Mouse (Mus musculus) kidney, adult 2 months (tissue): ENCODE results near the gene Muc13. TPM values are rescaled to one million over a fixed set of nuclear protein-coding genes. Genes with fewer than 3 reads are reported as not detected.

Source experiments
- DNase-seq: peaks from one replicate; pipeline ENCODE4 v3.0.0; 2021
- H3K27ac ChIP-seq: fragments of 200-500 bp; 2 replicates; pipeline ENCODE4 v1.5.1; 2012; ENCODE audit warnings: low read depth, low read length, control low read depth, inconsistent platforms; ENCODE audit not compliant: insufficient read depth
- H3K27me3 ChIP-seq: fragments of 200-500 bp; replicated peaks from 2 replicates; pipeline ENCODE4 v1.6.1; 2012; ENCODE audit warnings: mild to moderate bottlenecking, moderate library complexity, low read length, inconsistent platforms; ENCODE audit not compliant: control insufficient read depth, insufficient read depth
- H3K36me3 ChIP-seq: fragments of 200-500 bp; 2 replicates; pipeline ENCODE4 v1.6.1; 2012; ENCODE audit warnings: mild to moderate bottlenecking, moderate library complexity, low read length, inconsistent platforms; ENCODE audit not compliant: control insufficient read depth, insufficient read depth
- H3K4me1 ChIP-seq: fragments of 200-500 bp; 2 replicates; pipeline ENCODE4 v1.6.1; 2011; ENCODE audit warnings: low read length; ENCODE audit not compliant: control insufficient read depth, insufficient read depth
- H3K4me3 ChIP-seq: fragments of 200-500 bp; 2 replicates; pipeline ENCODE4 v1.5.1; 2011; ENCODE audit warnings: mild to moderate bottlenecking, low read depth, low read length, control low read depth; ENCODE audit not compliant: insufficient read depth
- CTCF ChIP-seq: fragments of 200-500 bp; conservative IDR thresholded peaks from 2 replicates; pipeline ENCODE4 v1.5.1; 2011; ENCODE audit warnings: low read depth, mild to moderate bottlenecking, control low read depth, low read length, moderate library complexity, mixed read lengths; ENCODE audit not compliant: insufficient read depth, insufficient read length
- POLR2A ChIP-seq: fragments of 200-500 bp; IDR thresholded peaks from one replicate; pipeline ENCODE4 v1.6.1; 2011; ENCODE audit warnings: low read depth, low read length, control low read depth
- WGBS: fragments of 180-500 bp; shearing (Covaris S2); methylation state at CpG from one replicate; pipeline ENCODE4 v1.1.7; 2018; 5-methylcytosine and 5-hydroxymethylcytosine counted together
- polyA plus RNA-seq: library from polyadenylated mRNA; depleted of rRNA; stranded (reverse); fragments of >200 nt; gene quantifications from 2 replicates; pipeline ENCODE4 v1.2.3, GENCODE M21; 2012

The Muc13 gene
- polyA plus RNA-seq, 1 experiment = 0.11 TPM

DNA sequence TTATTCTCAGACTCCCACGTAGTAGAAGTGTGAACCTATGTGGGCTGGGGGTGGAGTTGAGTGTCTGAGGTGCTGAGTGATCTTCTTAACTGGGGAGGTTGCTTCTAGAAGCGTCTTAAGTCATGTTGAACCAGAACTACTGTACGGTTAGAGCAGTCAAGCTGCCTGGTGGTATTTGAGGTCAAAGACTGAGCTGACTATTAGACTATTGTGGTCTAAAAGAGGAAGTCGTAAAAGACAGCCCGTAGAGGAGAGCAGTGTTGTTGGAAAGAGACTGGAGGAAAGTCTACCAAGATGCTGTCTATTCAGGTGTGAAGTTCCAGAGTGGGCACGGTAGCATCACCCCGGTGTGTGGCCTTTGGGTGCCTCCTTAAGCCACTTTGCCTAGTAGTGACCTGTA lies 24.0 kb upstream of the Muc13 start:
- H3K4me1 ChIP-seq = no peaks in the 10 kb centered on the region
- H3K27me3 ChIP-seq = no peaks in the 10 kb centered on the region
- no peaks in the 10 kb centered on the region for H3K36me3 ChIP-seq
- WGBS = 50% methylated on average over 7 of the region's 7 CpGs
- no peak for DNase-seq
- TF ChIP-seq POLR2A (no peak), CTCF (no peak)
- no peak overlapping the region for H3K4me3 ChIP-seq
- no peak overlapping the region for H3K27ac ChIP-seq

DNA sequence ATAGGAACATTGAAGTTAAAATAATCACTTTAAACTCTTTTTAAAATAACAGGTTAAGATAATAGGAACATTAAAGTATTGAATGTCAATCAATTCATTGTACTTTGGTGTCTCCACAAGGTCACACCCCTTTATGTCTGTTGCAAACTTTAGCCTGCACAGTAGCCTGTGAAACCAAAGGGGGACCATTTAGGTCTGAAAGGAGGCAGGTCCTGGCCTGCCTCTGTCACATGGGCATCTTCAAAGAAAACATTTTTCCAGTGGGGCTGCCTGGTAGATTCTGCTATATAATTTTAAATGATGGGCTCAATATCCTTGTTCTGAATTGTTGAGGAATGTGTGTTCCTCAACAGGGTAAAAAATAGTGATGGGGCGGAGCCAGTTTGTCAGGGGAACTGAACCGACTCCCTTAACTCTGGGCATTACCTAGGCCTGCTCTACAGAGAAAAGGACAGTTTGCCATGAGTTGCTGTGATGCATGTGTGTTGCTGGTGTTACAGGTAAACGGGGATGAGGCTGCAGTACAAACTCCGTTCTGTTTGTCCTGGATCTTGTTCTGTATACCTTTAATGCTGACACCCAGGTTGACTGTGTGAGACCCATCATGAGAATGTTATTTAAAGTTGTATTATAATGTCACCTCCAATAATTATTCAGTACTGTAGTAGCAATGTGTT lies 22.9 kb upstream of the Muc13 start:
- Histone ChIP-seq H3K4me3 (no peak overlapping the region), H3K27ac (no peak overlapping the region), H3K4me1 (no peaks in the 10 kb centered on the region), H3K36me3 (no peaks in the 10 kb centered on the region), H3K27me3 (no peaks in the 10 kb centered on the region)
- no peak for DNase-seq
- 94% methylated on average over 4 of the region's 4 CpGs for whole genome bisulfite sequencing
- no peak for TF ChIP-seq CTCF
- no peak for TF ChIP-seq POLR2A

DNA sequence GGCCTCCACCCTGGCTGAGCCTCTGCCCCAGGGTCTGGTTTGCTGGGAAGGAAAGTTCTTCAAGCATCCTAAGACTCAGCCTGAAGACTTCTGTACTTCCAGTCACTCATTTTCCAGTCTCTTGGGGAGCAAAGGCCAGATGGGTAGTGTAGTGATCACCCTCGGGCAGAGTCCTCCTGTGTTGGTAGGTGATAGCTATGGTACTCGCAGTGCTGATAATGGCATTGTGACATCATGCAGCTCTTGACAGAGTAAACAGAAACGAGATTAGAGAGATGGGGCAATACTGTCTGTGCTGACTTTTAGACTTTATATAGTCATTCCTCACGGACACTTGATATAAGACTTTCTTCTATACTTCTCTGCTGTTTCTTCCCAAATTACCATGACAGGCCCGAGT lies 21.0 kb upstream of the Muc13 start:
- 91% methylated on average over 5 of the region's 5 CpGs for WGBS
- Histone ChIP-seq H3K36me3 (no peaks in the 10 kb centered on the region), H3K27me3 (no peaks in the 10 kb centered on the region), H3K4me1 (no peaks in the 10 kb centered on the region), H3K4me3 (no peak overlapping the region), H3K27ac (no peak overlapping the region)
- DNase-seq = no peak
- no peak for TF ChIP-seq CTCF
- no peak for TF ChIP-seq POLR2A

DNA sequence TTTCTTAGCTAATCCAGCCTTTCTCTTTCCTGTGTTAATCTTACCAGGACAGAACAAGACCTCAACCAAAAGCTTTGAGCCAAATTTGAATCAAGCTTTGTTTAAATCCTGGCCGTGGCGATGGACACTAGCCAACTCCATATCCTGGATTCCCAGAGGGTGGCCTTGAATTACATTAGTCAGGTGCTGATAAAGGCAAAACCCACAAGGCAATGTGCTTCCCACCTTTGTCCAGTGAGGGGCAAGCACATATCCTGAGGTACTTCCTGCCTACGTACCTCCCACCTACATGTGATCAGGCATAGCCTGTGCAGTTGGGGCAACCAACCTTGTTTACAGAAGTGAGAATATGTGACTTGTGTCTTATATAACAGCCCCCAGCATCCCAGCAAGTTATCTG lies 18.9 kb upstream of the Muc13 start:
- H3K4me1 ChIP-seq = no peaks in the 10 kb centered on the region
- 74% methylated on average over 3 of the region's 3 CpGs for WGBS
- H3K27ac ChIP-seq = no peak overlapping the region
- no peak overlapping the region for H3K4me3 ChIP-seq
- no peaks in the 10 kb centered on the region for H3K27me3 ChIP-seq
- TF ChIP-seq CTCF (no peak), POLR2A (no peak)
- DNase-seq = no peak
- H3K36me3 ChIP-seq = no peaks in the 10 kb centered on the region

DNA sequence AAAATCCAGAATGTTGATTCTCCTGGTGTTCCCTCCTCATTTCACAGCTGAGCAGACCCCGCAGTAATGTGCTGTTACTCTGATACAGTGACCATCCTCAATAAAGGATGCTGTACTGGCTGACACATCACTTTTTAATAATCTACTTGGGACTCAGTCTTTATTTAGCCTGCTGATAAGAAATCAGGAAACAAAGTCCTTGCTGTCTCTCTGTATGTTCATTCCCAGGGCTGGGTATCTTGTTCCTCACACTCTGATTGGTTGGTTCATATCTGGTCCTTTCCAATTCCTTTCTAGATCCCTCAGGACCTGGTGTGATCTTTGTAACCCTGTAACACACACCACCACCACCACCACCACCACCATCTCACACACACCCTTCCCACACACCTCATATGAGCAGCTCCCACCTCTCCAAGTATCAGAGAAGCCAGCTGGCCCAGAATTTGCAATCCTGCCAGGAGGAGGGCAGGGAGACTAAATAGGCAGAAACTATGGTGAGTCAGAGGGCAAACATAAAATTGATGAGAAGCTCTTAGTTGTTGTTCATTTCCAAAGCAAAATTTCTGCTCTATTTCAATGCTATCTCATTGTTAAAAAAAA lies 18.0 kb upstream of the Muc13 start:
- Histone ChIP-seq H3K36me3 (no peaks in the 10 kb centered on the region), H3K27ac (no peak overlapping the region), H3K27me3 (no peaks in the 10 kb centered on the region), H3K4me1 (no peaks in the 10 kb centered on the region), H3K4me3 (no peak overlapping the region)
- TF ChIP-seq CTCF (no peak), POLR2A (no peak)
- WGBS = 92% methylated on average over 1 of the region's 1 CpGs
- no peak for DNase-seq

DNA sequence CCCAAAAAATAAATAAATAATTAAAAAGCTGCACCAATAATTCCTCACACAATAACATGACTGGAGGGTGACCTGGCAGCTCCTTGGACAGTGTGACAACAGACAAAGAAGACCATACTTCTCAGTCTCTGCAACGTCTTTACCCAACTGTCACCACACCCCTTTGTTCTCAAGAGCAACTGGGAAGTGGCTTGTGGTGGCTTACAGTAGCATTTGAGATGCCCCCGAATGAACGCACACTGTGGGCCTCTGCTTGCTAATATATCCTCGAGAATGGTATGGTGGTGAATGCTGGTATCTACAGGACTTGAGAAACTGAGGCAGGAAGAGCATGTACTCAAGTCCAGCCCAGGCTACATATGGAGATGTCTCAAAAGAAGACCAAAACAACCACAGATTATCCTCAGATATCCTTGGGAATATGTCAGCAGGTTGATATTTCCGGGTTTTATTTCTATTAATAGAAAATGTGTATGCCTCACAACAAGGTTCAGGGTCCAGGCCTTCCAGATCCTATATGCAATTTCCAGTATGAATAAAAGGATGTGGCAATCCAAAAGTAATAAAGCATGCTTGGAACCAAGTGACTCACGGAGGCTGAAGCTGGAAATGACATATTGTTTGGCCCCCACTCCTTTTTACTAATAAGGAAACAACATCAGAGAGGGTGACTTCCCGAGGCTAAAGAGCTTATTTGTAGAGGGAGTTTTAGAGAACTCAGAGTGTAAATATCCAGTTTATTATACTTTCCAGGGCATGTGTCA lies 16.9 kb upstream of the Muc13 start:
- no peak for TF ChIP-seq CTCF
- TF ChIP-seq POLR2A = no peak
- no peak overlapping the region for H3K4me3 ChIP-seq
- no peaks in the 10 kb centered on the region for H3K36me3 ChIP-seq
- H3K27me3 ChIP-seq = no peaks in the 10 kb centered on the region
- no peak for DNase-seq
- H3K4me1 ChIP-seq = no peaks in the 10 kb centered on the region
- WGBS = 69% methylated on average over 7 of the region's 7 CpGs
- no peak overlapping the region for H3K27ac ChIP-seq

DNA sequence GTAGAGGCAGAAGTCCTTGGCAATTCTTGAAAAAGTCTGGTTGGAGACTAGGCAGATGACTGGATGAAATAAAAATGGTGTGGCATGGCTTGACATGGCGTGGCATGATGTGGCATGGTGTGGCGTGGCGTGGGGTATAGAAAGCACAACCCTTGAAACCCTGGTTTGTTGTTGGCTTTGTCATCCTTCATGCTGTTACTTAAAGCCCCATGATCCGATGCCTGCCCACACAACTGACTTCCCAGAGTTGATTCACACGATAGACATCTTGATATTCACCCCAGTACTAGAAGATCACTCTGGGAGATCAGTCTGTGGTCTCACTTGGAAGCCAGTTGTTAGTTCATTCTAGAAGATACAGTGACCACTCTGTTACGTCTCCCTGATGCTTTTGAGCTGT lies 16.2 kb upstream of the Muc13 start:
- H3K27ac ChIP-seq = no peak overlapping the region
- no peaks in the 10 kb centered on the region for H3K27me3 ChIP-seq
- no peak overlapping the region for H3K4me3 ChIP-seq
- 90% methylated on average over 6 of the region's 6 CpGs for WGBS
- H3K36me3 ChIP-seq = no peaks in the 10 kb centered on the region
- DNase-seq = no peak
- TF ChIP-seq CTCF (no peak), POLR2A (no peak)
- H3K4me1 ChIP-seq = no peaks in the 10 kb centered on the region
